In the genomic region with DNA sequence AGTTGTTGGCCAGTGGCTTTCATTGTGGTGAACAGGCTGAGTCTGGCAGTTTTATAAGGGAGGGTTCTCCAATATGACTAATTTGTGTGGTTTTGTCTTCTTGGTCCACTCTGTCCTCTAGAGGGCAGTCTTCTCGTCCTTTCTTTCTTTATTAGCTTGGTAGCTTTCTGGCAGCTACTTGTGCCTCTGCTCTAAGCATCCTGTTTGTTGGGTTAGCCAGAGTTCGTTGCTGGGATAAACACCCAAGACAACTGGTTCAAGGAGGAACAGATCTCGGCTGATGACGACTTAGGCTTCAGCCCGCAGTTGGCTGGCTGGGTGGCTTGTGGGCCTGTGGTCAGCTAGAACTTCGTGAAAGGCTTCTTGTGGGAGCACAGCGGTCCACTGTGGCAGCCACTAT, we compare ENCODE assay signal across 9 mouse cellular contexts. TPM values are rescaled to one million over a fixed set of nuclear protein-coding genes. Genes with fewer than 3 reads are reported as not detected.
DNase-seq lines count a peak whose midpoint lies in the region; ATAC-seq and TF ChIP-seq lines count a peak whose summit lies in the region.
"Had no signal": no experiment of that assay in that cellular context is flagged by ENCODE, and none has a peak within 500 bp of the region (broad histone marks: within the 10 kb centered on the region; RNA-seq: fewer than 3 reads in every experiment).

No protein-coding gene starts in this region.

- H3K9me3 ChIP-seq in midbrain, embryonic 14.5 days (ENCODE audit: control insufficient read depth, low read length): no peaks in the 10 kb centered on the region
- no peaks in the 10 kb centered on the region for H3K9me3 ChIP-seq in midbrain, embryonic 16.5 days (replicated peaks; ENCODE audit: control insufficient read depth, low read length, poor library complexity, severe bottlenecking)
- H3K9me3 ChIP-seq: limb, embryonic 12.5 days had no signal

- no peak overlapping the region for H3ac ChIP-seq in myocyte (ENCODE audit: control insufficient read depth, insufficient read length)

- no peaks in the 10 kb centered on the region for H3K4me1 ChIP-seq in midbrain, embryonic 14.5 days (ENCODE audit: control insufficient read depth, insufficient read depth, low read length)
- H3K4me1 ChIP-seq in midbrain, embryonic 16.5 days (ENCODE audit: control insufficient read depth, insufficient read depth, low read length): no peaks in the 10 kb centered on the region
- no peaks in the 10 kb centered on the region for H3K4me1 ChIP-seq in cortical plate, adult 2 months (ENCODE audit: control insufficient read depth, insufficient read depth, low read length)
- H3K4me1 ChIP-seq: limb, embryonic 12.5 days had no signal

- H3K27ac ChIP-seq in midbrain, embryonic 14.5 days (replicated peaks; ENCODE audit: low read depth, low read length): no peak overlapping the region
- no peak overlapping the region for H3K27ac ChIP-seq in midbrain, embryonic 16.5 days (ENCODE audit: low read length)
- no peak overlapping the region for H3K27ac ChIP-seq in cortical plate, adult 2 months (ENCODE audit: insufficient read depth, low read length)
- H3K27ac ChIP-seq: limb, embryonic 12.5 days had no signal

- no peaks in the 10 kb centered on the region for H3K36me3 ChIP-seq in midbrain, embryonic 14.5 days (ENCODE audit: control insufficient read depth, insufficient read depth, low read length)
- no peaks in the 10 kb centered on the region for H3K36me3 ChIP-seq in midbrain, embryonic 16.5 days (ENCODE audit: control insufficient read depth, insufficient read depth, low read length)
- H3K36me3 ChIP-seq in myocyte (ENCODE audit: control insufficient read depth, insufficient read depth): no peaks in the 10 kb centered on the region
- H3K36me3 ChIP-seq: limb, embryonic 12.5 days had no signal

- DNase-seq in cerebellum, adult 8-10 months: peak; percentile 63
- DNase-seq in cerebellum, adult 11-12 months: no peak
- DNase-seq in midbrain, embryonic 14.5 days: peak; percentile 79
- peak; percentile 25 to 26 for DNase-seq in kidney, adult 8-10 months
- no peak for DNase-seq in urinary bladder, postnatal 4 days (ENCODE audit: low spot score in 2 of 2)

- TF ChIP-seq POLR2A in cortical plate, adult 2 months (IDR thresholded peaks at IDR 0.05; ENCODE audit: extremely low read depth, insufficient read depth, low read length): no peak
- TF ChIP-seq POLR2A in myocyte (IDR thresholded peaks at IDR 0.05; ENCODE audit: insufficient read length, low read depth): no peak

- no peaks in the 10 kb centered on the region for H3K27me3 ChIP-seq in midbrain, embryonic 14.5 days (ENCODE audit: control insufficient read depth, insufficient read depth, low read length)
- no peaks in the 10 kb centered on the region for H3K27me3 ChIP-seq in midbrain, embryonic 16.5 days (ENCODE audit: control insufficient read depth, insufficient read depth, low read depth, low read length)
- no peaks in the 10 kb centered on the region for H3K27me3 ChIP-seq in myocyte (ENCODE audit: control insufficient read depth, insufficient read depth, insufficient read length)
- H3K27me3 ChIP-seq: limb, embryonic 12.5 days had no signal

- no peak for ATAC-seq in midbrain, embryonic 14.5 days (ENCODE audit: low FRiP score, low TSS enrichment)
- no peak for ATAC-seq in midbrain, embryonic 16.5 days

- no peak overlapping the region for H3K9ac ChIP-seq in midbrain, embryonic 14.5 days (replicated peaks; ENCODE audit: low read length)
- no peak overlapping the region for H3K9ac ChIP-seq in midbrain, embryonic 16.5 days (ENCODE audit: low read depth, low read length)
- H3K9ac ChIP-seq: limb, embryonic 12.5 days had no signal

- H3K4me3 ChIP-seq in midbrain, embryonic 14.5 days (replicated peaks; ENCODE audit: low read depth, low read length): no peak overlapping the region
- H3K4me3 ChIP-seq in midbrain, embryonic 16.5 days (ENCODE audit: low read depth, low read length): no peak overlapping the region
- H3K4me3 ChIP-seq in cortical plate, adult 2 months (ENCODE audit: insufficient read depth, low read length): no peak overlapping the region
- H3K4me3 ChIP-seq in myocyte: no peak overlapping the region
- H3K4me3 ChIP-seq: limb, embryonic 12.5 days had no signal

- no peak overlapping the region for H3K4me2 ChIP-seq in midbrain, embryonic 14.5 days (ENCODE audit: low read length)
- no peak overlapping the region for H3K4me2 ChIP-seq in midbrain, embryonic 16.5 days (ENCODE audit: low read length)
- peak overlapping the region; percentile 28 for H3K4me2 ChIP-seq in myocyte (ENCODE audit: low read depth)
- H3K4me2 ChIP-seq: limb, embryonic 12.5 days had no signal

- 34% methylated on average over 7 of the region's 7 CpGs for WGBS in midbrain, embryonic 14.5 days
- WGBS in midbrain, embryonic 16.5 days: 38% methylated on average over 7 of the region's 7 CpGs

- TF ChIP-seq CTCF in cortical plate, adult 2 months (IDR thresholded peaks at IDR 0.05; ENCODE audit: extremely low read depth, insufficient read depth, low read length): peak; percentile 36; the same call in 1 of the 2 replicates

- no peaks in the 10 kb centered on the region for H3K79me2 ChIP-seq in myocyte (ENCODE audit: control insufficient read depth, insufficient read depth)

TF ChIP-seq in myocyte, 11 proteins besides CTCF, POLR2A, EP300 and RAD21:
- TF ChIP-seq USF1 (IDR thresholded peaks at IDR 0.05; ENCODE audit: low read depth) (no peak), MYOG (IDR thresholded peaks at IDR 0.05; ENCODE audit: control insufficient read depth in 1 of 3, insufficient read depth in 1 of 3, insufficient read length in 2 of 3, low read depth in 2 of 3) (peak in 1 of 3 experiments; percentile 27)

RNA-seq across cellular contexts. Expression of a gene that starts 31.0 kb away (rescaled TPM):
- 38.8 and 42.4 TPM in 2 replicates for polyA plus RNA-seq in midbrain, embryonic 14.5 days (2014; fragmentation: Nextera tagmentation; extraction: Ambion mirVana)
- 43.1 and 46.3 TPM in 2 replicates for polyA plus RNA-seq in midbrain, embryonic 16.5 days (2015; fragmentation: Nextera tagmentation; extraction: Ambion mirVana)
- polyA plus RNA-seq in cortical plate, adult 2 months (2012; rRNA removed): 24.4 and 24.7 TPM in 2 replicates
- 26.8 TPM for polyA plus RNA-seq in myocyte (2012; fragmentation: generic; extraction: Trizol)

RNA-seq across cellular contexts. Expression of a gene that starts 32.6 kb away (rescaled TPM):
- polyA plus RNA-seq in midbrain, embryonic 14.5 days (2014; fragmentation: Nextera tagmentation; extraction: Ambion mirVana): 18.2 and 24.1 TPM in 2 replicates
- 32.2 and 34.9 TPM in 2 replicates for polyA plus RNA-seq in midbrain, embryonic 16.5 days (2015; fragmentation: Nextera tagmentation; extraction: Ambion mirVana)
- polyA plus RNA-seq in cortical plate, adult 2 months (2012; rRNA removed): 101 and 118 TPM in 2 replicates
- 0.19 TPM for polyA plus RNA-seq in myocyte (2012; fragmentation: generic; extraction: Trizol)

Comparison
In these comparisons a context has a peak if more than half of its experiments do, and no peak if none do; other contexts are left out.
1. DNase-seq: peak in cerebellum, adult 8-10 months (single experiment), midbrain, embryonic 14.5 days (single experiment) and kidney, adult 8-10 months (2 of 2); none in cerebellum, adult 11-12 months (single experiment) and urinary bladder, postnatal 4 days (0 of 2).
2. RNA of a gene that starts 32.6 kb away (polyA plus RNA-seq): 101 to 118 TPM in cortical plate, adult 2 months, 32.2 to 34.9 TPM in midbrain, embryonic 16.5 days and 18.2 to 24.1 TPM in midbrain, embryonic 14.5 days; 0.19 TPM in myocyte (single experiment); every median in the first group is over 10 times any median in the second.